ENCODE assay signal across 12 mouse cellular contexts in the genomic region with DNA sequence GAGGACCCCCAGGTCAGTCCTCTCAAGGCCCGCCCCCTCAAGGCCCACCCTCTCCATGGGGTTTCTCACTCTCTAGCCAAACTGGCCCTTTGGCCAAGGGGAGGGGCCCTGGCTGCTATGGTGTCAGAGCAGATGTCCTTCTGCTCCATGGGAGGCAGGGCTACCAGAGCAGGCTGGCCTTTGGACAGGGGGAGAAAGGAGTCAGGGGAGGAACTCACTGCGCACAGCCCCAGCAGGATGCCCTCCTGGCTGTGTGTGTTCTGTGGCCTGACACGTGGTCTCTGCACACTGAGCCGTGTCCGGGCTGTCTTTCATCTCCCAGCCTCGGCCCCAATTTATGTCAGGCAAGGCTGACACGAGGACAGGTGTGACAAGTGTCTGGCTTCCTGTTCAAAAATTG. TPM values are rescaled to one million over a fixed set of nuclear protein-coding genes. Genes with fewer than 3 reads are reported as not detected.
DNase-seq lines count a peak whose midpoint lies in the region; ATAC-seq lines count a peak whose summit lies in the region.
"Had no signal": no experiment of that assay in that cellular context is flagged by ENCODE, and none has a peak within 500 bp of the region (broad histone marks: within the 10 kb centered on the region; RNA-seq: fewer than 3 reads in every experiment).

No protein-coding gene starts in this region.

- ATAC-seq in midbrain, embryonic 15.5 days (replicated peaks), result 0 out of 2 replicates have a peak, but pooled peaks have one; percentile 13
- no peak for ATAC-seq in midbrain, embryonic 16.5 days
- peak; percentile 91 for ATAC-seq in kidney, embryonic 15.5 days (replicated peaks; ENCODE audit: low FRiP score)
- ATAC-seq in liver, embryonic 15.5 days (ENCODE audit: insufficient read depth), result peak; percentile 88

- no peak overlapping the region for H3K9ac ChIP-seq in midbrain, embryonic 15.5 days
- no peak overlapping the region for H3K9ac ChIP-seq in midbrain, embryonic 16.5 days (ENCODE audit: low read depth, low read length)
- no peak overlapping the region for H3K9ac ChIP-seq in kidney, embryonic 15.5 days
- no peak overlapping the region for H3K9ac ChIP-seq in liver, embryonic 15.5 days
- H3K9ac ChIP-seq: embryonic facial prominence, embryonic 15.5 days; heart, embryonic 12.5 days; neural tube, embryonic 13.5 days had no signal

- 0 out of 2 replicates have a peak, but pooled peaks cover 5% of the 10 kb centered on the region for H3K36me3 ChIP-seq in midbrain, embryonic 15.5 days (replicated peaks)
- peaks cover 6% of the 10 kb centered on the region; the same call in 1 of the 2 replicates for H3K36me3 ChIP-seq in midbrain, embryonic 16.5 days (ENCODE audit: control insufficient read depth, insufficient read depth, low read length)
- no peaks in the 10 kb centered on the region for H3K36me3 ChIP-seq in kidney, embryonic 15.5 days
- H3K36me3 ChIP-seq in liver, embryonic 15.5 days (replicated peaks), result no peaks in the 10 kb centered on the region
- H3K36me3 ChIP-seq: embryonic facial prominence, embryonic 15.5 days; heart, embryonic 12.5 days; neural tube, embryonic 13.5 days had no signal

- H3K4me1 ChIP-seq in midbrain, embryonic 15.5 days, result peaks cover 7% of the 10 kb centered on the region; the same call in 1 of the 2 replicates
- peaks cover 5% of the 10 kb centered on the region; the same call in 1 of the 2 replicates for H3K4me1 ChIP-seq in midbrain, embryonic 16.5 days (ENCODE audit: control insufficient read depth, insufficient read depth, low read length)
- H3K4me1 ChIP-seq in kidney, embryonic 15.5 days, result peaks cover 15% of the 10 kb centered on the region
- peaks cover 12% of the 10 kb centered on the region for H3K4me1 ChIP-seq in liver, embryonic 15.5 days (replicated peaks)
- H3K4me1 ChIP-seq: embryonic facial prominence, embryonic 15.5 days; heart, embryonic 12.5 days had no signal

- no peaks in the 10 kb centered on the region for H3K9me3 ChIP-seq in midbrain, embryonic 15.5 days
- no peaks in the 10 kb centered on the region for H3K9me3 ChIP-seq in midbrain, embryonic 16.5 days (replicated peaks; ENCODE audit: control insufficient read depth, low read length, poor library complexity, severe bottlenecking)
- no peaks in the 10 kb centered on the region for H3K9me3 ChIP-seq in kidney, embryonic 15.5 days (replicated peaks)
- H3K9me3 ChIP-seq in liver, embryonic 15.5 days (replicated peaks), result no peaks in the 10 kb centered on the region
- H3K9me3 ChIP-seq: embryonic facial prominence, embryonic 15.5 days; heart, embryonic 12.5 days; neural tube, embryonic 13.5 days had no signal

- H3K27me3 ChIP-seq in midbrain, embryonic 15.5 days (replicated peaks), result no peaks in the 10 kb centered on the region
- no peaks in the 10 kb centered on the region for H3K27me3 ChIP-seq in midbrain, embryonic 16.5 days (ENCODE audit: control insufficient read depth, insufficient read depth, low read depth, low read length)
- peaks cover 7% of the 10 kb centered on the region for H3K27me3 ChIP-seq in kidney, embryonic 15.5 days
- no peaks in the 10 kb centered on the region; the same call in 1 of the 2 replicates for H3K27me3 ChIP-seq in liver, embryonic 15.5 days
- H3K27me3 ChIP-seq: embryonic facial prominence, embryonic 15.5 days; neural tube, embryonic 13.5 days had no signal

- no peak overlapping the region for H3K4me3 ChIP-seq in midbrain, embryonic 15.5 days
- H3K4me3 ChIP-seq in midbrain, embryonic 16.5 days (ENCODE audit: low read depth, low read length), result no peak overlapping the region
- no peak overlapping the region for H3K4me3 ChIP-seq in kidney, embryonic 15.5 days (replicated peaks)
- no peak overlapping the region for H3K4me3 ChIP-seq in liver, embryonic 15.5 days (replicated peaks)
- H3K4me3 ChIP-seq: embryonic facial prominence, embryonic 15.5 days; heart, embryonic 12.5 days; neural tube, embryonic 13.5 days had no signal

- 61% methylated on average over 7 of the region's 7 CpGs for WGBS in midbrain, embryonic 15.5 days
- WGBS in midbrain, embryonic 16.5 days, result 53% methylated on average over 7 of the region's 7 CpGs
- 33% methylated on average over 7 of the region's 7 CpGs for WGBS in kidney, embryonic 15.5 days
- WGBS in liver, embryonic 15.5 days (ENCODE audit: insufficient replicate concordance), result 56% methylated on average over 7 of the region's 7 CpGs

- H3K4me2 ChIP-seq in midbrain, embryonic 15.5 days, result no peak overlapping the region
- no peak overlapping the region for H3K4me2 ChIP-seq in midbrain, embryonic 16.5 days (ENCODE audit: low read length)
- no peak overlapping the region for H3K4me2 ChIP-seq in kidney, embryonic 15.5 days
- no peak overlapping the region for H3K4me2 ChIP-seq in liver, embryonic 15.5 days
- H3K4me2 ChIP-seq: embryonic facial prominence, embryonic 15.5 days; heart, embryonic 12.5 days; neural tube, embryonic 13.5 days had no signal

- H3K27ac ChIP-seq in midbrain, embryonic 15.5 days, result no peak overlapping the region
- H3K27ac ChIP-seq in midbrain, embryonic 16.5 days (ENCODE audit: low read length), result no peak overlapping the region
- 0 out of 2 replicates have a peak overlapping the region, but pooled peaks have one; percentile 10 for H3K27ac ChIP-seq in kidney, embryonic 15.5 days
- no peak overlapping the region for H3K27ac ChIP-seq in liver, embryonic 15.5 days (replicated peaks)
- H3K27ac ChIP-seq: embryonic facial prominence, embryonic 15.5 days; neural tube, embryonic 13.5 days had no signal

- DNase-seq in cerebellum, postnatal 14 days, result peak; percentile 56 to 68
- no peak for DNase-seq in thymus, postnatal 10 days (ENCODE audit: low spot score in 2 of 2)
- DNase-seq in adrenal gland, postnatal 10 days, result no peak
- DNase-seq in layer of hippocampus, postnatal 25 days (ENCODE audit: extremely low spot score in 1 of 2, low spot score in 1 of 2), result no peak
- DNase-seq: right cerebral cortex, postnatal 25 days had no signal

RNA-seq across cellular contexts. Expression of gene Rtn4r, which starts 8.6 kb away (rescaled TPM):
- polyA plus RNA-seq in midbrain, embryonic 15.5 days (2015; fragmentation: Nextera tagmentation; extraction: Ambion mirVana), result 25.0 and 27.2 TPM in 2 replicates
- 26.6 and 29.7 TPM in 2 replicates for polyA plus RNA-seq in midbrain, embryonic 16.5 days (2015; fragmentation: Nextera tagmentation; extraction: Ambion mirVana)
- polyA plus RNA-seq in kidney, embryonic 15.5 days (2015; fragmentation: Nextera tagmentation; extraction: Ambion mirVana), result 2.6 and 3.6 TPM in 2 replicates
- polyA plus RNA-seq in liver, embryonic 15.5 days (2015; fragmentation: Nextera tagmentation; extraction: Ambion mirVana), result 0.33 and 0.47 TPM in 2 replicates
- under 1 TPM; 0.66 to 0.94 TPM for total RNA-seq in adrenal gland, postnatal 10 days (2021)
- 100 to 1,000 TPM; 102 to 111 TPM for total RNA-seq in layer of hippocampus, postnatal 25 days (2021)

RNA-seq across cellular contexts. Expression of gene Prodh, which starts 46.0 kb away (rescaled TPM):
- polyA plus RNA-seq in midbrain, embryonic 15.5 days (2015; fragmentation: Nextera tagmentation; extraction: Ambion mirVana), result 3.7 and 5.0 TPM in 2 replicates
- polyA plus RNA-seq in midbrain, embryonic 16.5 days (2015; fragmentation: Nextera tagmentation; extraction: Ambion mirVana), result 3.6 and 4.1 TPM in 2 replicates
- 19.5 and 20.5 TPM in 2 replicates for polyA plus RNA-seq in kidney, embryonic 15.5 days (2015; fragmentation: Nextera tagmentation; extraction: Ambion mirVana)
- 2.5 and 2.6 TPM in 2 replicates for polyA plus RNA-seq in liver, embryonic 15.5 days (2015; fragmentation: Nextera tagmentation; extraction: Ambion mirVana)
- total RNA-seq in adrenal gland, postnatal 10 days (2021), result 10 to 100 TPM; 14.9 to 16.5 TPM
- 10 to 100 TPM; 37.2 to 38.6 TPM for total RNA-seq in layer of hippocampus, postnatal 25 days (2021)

Comparison
In these comparisons a context has a peak if more than half of its experiments do, and no peak if none do; other contexts are left out.
1. DNase-seq: peak in cerebellum, postnatal 14 days (2 of 2); none in thymus, postnatal 10 days (0 of 2), adrenal gland, postnatal 10 days (single experiment) and layer of hippocampus, postnatal 25 days (0 of 2).